Mouse (Mus musculus) ES-E14 (cell line): Measurements from ENCODE around the gene Sdhaf4.

Experiments
- CHD2 ChIP-seq: IDR thresholded peaks from 2 replicates; pipeline ENCODE4 v1.6.1; 2014; ENCODE audit warnings: mild to moderate bottlenecking, low read depth, low read length, inconsistent platforms
- ZC3H11A ChIP-seq: IDR thresholded peaks from 2 replicates; pipeline ENCODE4 v1.6.1; 2012; ENCODE audit warnings: low read depth, mild to moderate bottlenecking, inconsistent platforms, low read length, borderline replicate concordance

DNA sequence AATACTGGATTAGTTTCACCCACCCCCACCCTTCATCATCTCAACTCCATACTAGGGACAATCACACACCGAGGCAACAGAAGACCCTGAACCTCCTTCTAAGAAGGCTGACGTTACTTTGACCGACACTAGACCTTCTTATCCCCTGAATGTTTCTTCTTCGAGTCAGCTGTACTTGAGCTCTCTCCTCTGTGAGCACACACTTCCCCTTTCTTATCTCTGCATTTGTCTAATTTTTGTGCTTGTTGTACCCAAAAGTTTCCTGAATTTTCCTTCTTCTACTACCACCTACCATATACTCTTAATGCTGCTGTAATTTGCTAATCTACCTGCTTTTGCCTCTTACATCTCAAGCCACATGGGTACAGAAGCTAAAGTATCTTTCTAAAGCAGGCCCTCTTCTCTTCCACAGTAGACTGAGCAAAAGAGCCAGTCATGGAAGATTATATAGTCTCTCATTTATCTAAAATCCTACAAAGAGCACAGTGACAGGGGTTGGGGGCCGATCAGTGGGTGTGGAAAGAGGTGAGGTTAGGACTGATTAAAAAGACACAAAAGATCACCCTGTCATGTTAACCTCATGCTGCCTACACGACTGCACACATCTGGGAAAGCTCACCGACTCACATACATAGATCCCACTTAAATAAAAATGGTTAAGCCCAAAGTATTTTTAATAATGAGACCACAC, 7.2 kb downstream of the Sdhaf4 start:
- no peak for TF ChIP-seq ZC3H11A
- no peak for TF ChIP-seq CHD2
